Mouse (Mus musculus) left cerebral cortex, adult 9 months (tissue): ENCODE results near the gene Gm4559.
"Not testable (repeated sequence)": the region's sequence is repeated elsewhere in the genome, so short reads cannot be mapped to it uniquely, and the experiment has no call there.

Experiments used
- DNase-seq, 2 experiments: peaks; one replicate each; pipeline ENCODE4 v3.0.0; 2022; ENCODE audit warnings: low spot score in 2 of 2

Gene Gm4559

DNA sequence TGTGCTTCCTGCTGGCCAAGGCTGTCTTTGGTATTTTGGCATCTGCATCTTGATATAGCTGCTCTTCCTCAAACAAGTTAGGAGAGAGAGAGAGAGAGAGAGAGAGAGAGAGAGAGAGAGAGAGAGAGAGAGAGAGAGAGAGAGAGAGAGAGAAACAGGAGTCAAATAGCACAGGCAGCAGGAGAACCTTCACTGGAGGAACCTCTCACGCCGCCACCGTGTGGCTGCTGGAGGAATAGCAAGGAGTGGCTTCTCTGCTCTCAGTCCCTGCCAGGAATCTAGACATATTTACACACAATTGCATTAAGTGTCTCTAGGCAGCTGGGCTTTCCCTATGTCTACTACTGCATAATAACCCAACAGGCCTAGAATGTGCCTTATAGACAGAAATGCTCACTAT lies 4.0 kb upstream of the Gm4559 start:
- DNase-seq: peak in 1 of 2 experiments; percentile 53

GRCm38 (mm10) chr7:142258254-142258653 lies 15.9 kb downstream of the Gm4559 start, which contains the start of gene Gm2431:
Gene Gm2431 (minus strand): TSS chr7:142258354.
- not testable (repeated sequence) for DNase-seq

DNA sequence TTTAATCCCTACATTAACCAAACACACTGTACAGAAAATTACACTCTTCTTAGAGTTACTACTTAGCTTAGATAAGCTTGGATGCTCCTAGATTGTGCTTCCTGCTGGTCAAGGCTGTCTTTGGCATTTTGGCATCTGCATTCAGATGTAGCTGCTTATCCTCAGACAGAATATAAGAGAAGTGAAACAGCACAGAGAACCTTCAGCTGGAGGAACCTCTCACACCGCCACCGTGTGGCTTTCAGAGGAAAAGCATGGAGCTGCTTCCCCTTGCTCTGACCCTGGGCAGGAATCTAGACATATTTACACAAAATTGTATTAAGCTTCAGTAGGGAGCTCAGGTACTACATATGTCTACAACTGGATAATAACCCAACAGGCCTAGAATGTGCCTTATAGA lies 18.6 kb downstream of the Gm4559 start:
- peak in 1 of 2 experiments; percentile 37 for DNase-seq

- DNase-seq: peak in 1 of 2 experiments; percentile 18
These were observed 24.3 kb downstream of the Gm4559 start for GRCm38 (mm10) chr7:142249824-142250223.

DNA sequence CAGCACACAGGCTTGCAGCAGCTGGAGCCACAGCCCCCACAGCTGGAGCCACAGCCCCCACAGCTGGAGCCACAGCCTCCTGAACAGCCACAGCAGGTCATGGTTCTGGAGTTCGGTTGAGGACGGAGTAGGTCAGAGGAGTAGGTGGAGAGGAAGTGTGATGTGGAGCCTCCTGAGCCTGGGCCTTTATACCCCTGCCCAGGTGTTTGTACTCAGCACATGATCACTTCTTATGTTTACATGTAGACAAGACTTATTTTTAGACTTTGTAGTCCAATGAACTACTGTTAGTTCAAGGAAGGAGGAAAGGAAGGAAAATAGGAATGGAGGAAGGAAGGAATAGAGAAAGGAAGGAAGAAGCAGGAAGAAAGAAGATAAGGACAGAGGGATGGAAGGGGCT lies 33.2 kb downstream of the Gm4559 start, which contains the start of gene Gm40460:
Gene Gm40460, minus strand, starts transcription at position 101 of the 400 bp plus-strand sequence.
- no peak for DNase-seq

DNA sequence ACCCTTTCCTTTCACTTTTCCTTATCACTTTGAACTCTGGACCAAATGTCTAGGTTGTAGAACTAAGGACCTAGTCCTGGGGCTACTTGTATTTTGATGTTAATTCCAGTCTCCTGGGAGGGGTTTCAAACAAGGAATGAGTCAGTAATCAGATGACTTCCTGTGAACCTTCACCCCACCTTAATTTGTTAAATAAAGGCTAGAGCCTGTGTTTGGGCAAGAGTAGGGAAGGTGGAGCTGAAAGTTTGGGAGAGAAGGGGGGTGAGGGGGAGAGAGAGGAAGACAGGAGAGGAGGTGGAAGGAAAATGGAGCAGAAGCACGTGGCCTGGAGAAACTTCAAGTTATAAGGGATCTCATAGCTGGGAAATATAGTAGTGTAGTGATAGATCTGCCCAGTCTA lies 42.6 kb downstream of the Gm4559 start:
- no peak for DNase-seq

GRCm38 (mm10) chr7:142229871-142230270 lies 44.3 kb downstream of the Gm4559 start, which contains the start of gene Krtap5-5:
Gene Krtap5-5 (minus strand): TSS chr7:142229971.
- not testable (repeated sequence) for DNase-seq

DNA sequence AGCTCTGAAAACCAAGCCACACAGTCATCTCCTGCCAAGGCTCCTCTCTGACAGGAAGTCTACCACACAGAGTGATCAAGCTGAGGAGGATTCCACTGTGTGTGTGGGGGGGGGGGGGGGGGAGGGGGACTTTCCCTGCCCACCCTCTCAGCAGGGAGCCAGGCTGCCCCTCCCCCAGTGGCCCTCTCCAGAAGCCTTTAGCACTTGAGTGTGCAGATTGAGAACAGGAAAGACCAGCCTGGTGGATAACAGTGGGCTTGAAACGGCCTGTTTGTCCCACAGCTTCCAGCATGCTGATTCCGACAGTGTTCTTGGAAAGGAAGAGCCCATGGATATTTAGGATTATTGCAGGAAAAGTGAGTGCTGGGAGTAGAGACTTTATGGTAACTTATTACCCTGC lies 49.6 kb downstream of the Gm4559 start:
- no peak for DNase-seq
